Comparison of ENCODE assay signal across 17 mouse cellular contexts in genomic region chr2:82178693-82179092, GRCm38 (mm10).
"Had no signal": no experiment of that assay in that cellular context is flagged by ENCODE, and none has a peak within 500 bp of the region (broad histone marks: within the 10 kb centered on the region; RNA-seq: fewer than 3 reads in every experiment).

No protein-coding gene starts in this region.

- H3K36me3 ChIP-seq: limb, embryonic 15.5 days; liver, embryonic 12.5 days; midbrain, embryonic 10.5 days; midbrain, embryonic 15.5 days; neural tube, embryonic 12.5 days; stomach, embryonic 15.5 days had no signal

- H3K4me2 ChIP-seq: limb, embryonic 15.5 days; liver, embryonic 12.5 days; lung, embryonic 14.5 days; midbrain, embryonic 15.5 days; neural tube, embryonic 12.5 days; stomach, embryonic 15.5 days had no signal

- H3K27ac ChIP-seq: kidney, postnatal 0 days; layer of hippocampus, adult 2 months; limb, embryonic 15.5 days; liver, embryonic 12.5 days; midbrain, embryonic 10.5 days; midbrain, embryonic 15.5 days; neural tube, embryonic 12.5 days; stomach, embryonic 15.5 days had no signal

- DNase-seq: kidney, adult 8-10 months; kidney, postnatal 36 days; layer of hippocampus, postnatal 36 days; lung, embryonic 14.5 days; lung, postnatal 10 days; lung, postnatal 4 days; right cerebral cortex, postnatal 14 days; thymus, postnatal 4 days had no signal

- H3K27me3 ChIP-seq: limb, embryonic 15.5 days; liver, embryonic 12.5 days; midbrain, embryonic 15.5 days; neural tube, embryonic 12.5 days; stomach, embryonic 15.5 days had no signal

- H3K9ac ChIP-seq: limb, embryonic 15.5 days; liver, embryonic 12.5 days; lung, embryonic 14.5 days; midbrain, embryonic 15.5 days; neural tube, embryonic 12.5 days; stomach, embryonic 15.5 days had no signal

- ATAC-seq: intestine, embryonic 16.5 days; liver, embryonic 12.5 days; midbrain, embryonic 15.5 days had no signal

- H3K9me3 ChIP-seq: limb, embryonic 15.5 days; liver, embryonic 12.5 days; midbrain, embryonic 10.5 days; midbrain, embryonic 15.5 days; neural tube, embryonic 12.5 days; stomach, embryonic 15.5 days had no signal

- H3K4me1 ChIP-seq: limb, embryonic 15.5 days; liver, embryonic 12.5 days; midbrain, embryonic 10.5 days; midbrain, embryonic 15.5 days; neural tube, embryonic 12.5 days; stomach, embryonic 15.5 days had no signal

- H3K4me3 ChIP-seq: layer of hippocampus, adult 2 months; limb, embryonic 15.5 days; liver, embryonic 12.5 days; midbrain, embryonic 10.5 days; midbrain, embryonic 15.5 days; neural tube, embryonic 12.5 days; stomach, embryonic 15.5 days had no signal
